Mouse (Mus musculus): ENCODE measurements around the gene Rce1. TPM values are rescaled to one million over a fixed set of nuclear protein-coding genes. Genes with fewer than 3 reads are reported as not detected.
"Not testable (repeated sequence)": the region's sequence is repeated elsewhere in the genome, so short reads cannot be mapped to it uniquely, and the experiment has no call there.

Rce1 gene
- total RNA-seq, 1 experiment from 2014 or later: 27.5 TPM

DNA sequence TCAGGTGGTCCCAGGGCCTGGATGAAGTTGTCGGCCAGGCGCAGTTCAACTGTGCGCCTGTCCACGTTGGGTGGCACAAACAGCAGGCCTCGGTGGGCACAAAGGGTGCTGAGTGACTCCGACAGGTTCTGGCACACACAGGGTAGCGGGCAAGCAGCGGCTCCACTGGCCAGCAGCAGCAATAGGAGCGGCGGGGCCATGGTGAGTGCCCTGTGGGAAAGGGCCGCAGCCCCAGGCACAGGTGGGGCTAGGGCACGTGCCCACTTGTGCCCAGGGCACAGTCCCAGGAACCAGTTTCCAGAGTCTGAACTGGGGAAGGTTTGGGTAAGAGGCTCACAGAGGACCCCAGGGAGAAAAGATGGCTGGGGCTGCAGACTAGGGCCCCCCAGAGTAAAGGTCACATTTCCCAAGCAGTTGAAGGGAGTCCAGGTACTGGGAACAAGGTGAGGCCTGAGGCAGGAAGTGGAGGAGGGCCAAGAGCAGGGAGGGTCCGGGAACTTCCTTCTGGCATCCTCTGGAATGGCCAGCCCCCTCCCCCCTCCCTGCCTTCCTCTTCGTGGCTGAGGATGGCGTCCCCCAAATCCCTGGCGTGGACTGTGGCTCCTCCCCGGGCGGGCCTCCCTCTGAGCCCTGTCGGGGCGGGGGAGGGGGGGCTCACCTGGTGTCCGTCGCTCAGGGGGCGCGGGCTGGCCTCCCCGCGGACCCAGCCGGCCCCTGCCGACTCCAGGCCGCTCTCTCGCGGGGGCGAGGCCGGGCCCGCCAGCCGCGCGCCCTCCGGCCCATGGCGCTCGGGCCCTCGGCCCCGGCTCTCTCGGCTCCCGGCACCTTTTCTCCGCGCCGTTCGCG is 10.9 kb downstream of the Rce1 start:
- no peak for ATAC-seq (replicated peaks; ENCODE audit: low read depth, poor library complexity, severe bottlenecking)

DNA sequence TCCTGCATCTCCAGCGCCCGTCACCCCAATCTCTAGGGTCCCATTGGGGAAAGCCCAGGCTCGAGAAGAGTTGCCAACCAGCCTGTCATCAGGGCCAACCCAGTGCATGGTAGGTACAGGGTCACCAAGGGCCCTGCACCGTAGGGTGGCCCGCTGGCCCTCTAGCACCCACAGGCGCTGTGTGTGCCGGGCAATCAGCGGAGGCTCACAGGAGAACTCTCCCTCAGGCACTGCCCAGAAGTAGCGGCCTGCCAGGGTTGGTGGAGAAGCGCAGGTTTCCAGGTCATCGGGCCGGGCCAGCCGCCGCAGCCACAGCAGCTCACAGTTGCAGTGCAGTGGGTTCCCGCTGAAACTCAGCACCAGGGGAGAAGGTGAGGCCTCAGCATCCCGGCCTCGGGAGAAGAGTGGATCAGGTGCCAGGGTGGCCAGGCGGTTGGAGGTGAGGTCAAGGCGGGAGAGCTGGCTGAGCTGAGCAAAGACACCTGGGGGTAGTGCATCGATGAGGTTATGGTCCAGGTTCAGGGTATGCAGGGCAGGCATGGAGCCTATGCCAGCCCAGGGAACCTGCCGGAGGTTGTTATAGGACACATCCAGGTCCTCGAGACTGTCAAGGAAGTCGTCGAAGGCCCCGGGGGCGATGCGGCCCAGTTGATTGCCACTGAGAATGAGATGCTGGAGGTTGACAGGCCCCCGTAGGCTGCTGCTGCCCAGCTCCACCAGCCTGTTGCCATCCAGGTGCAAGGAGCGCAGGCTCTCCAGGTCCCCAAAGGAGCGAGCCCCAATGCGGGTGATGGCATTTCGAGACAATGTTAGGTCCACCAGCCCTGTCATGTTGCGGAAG is 11.8 kb downstream of the Rce1 start:
- no peak for ATAC-seq (replicated peaks; ENCODE audit: low read depth, poor library complexity, severe bottlenecking)

DNA sequence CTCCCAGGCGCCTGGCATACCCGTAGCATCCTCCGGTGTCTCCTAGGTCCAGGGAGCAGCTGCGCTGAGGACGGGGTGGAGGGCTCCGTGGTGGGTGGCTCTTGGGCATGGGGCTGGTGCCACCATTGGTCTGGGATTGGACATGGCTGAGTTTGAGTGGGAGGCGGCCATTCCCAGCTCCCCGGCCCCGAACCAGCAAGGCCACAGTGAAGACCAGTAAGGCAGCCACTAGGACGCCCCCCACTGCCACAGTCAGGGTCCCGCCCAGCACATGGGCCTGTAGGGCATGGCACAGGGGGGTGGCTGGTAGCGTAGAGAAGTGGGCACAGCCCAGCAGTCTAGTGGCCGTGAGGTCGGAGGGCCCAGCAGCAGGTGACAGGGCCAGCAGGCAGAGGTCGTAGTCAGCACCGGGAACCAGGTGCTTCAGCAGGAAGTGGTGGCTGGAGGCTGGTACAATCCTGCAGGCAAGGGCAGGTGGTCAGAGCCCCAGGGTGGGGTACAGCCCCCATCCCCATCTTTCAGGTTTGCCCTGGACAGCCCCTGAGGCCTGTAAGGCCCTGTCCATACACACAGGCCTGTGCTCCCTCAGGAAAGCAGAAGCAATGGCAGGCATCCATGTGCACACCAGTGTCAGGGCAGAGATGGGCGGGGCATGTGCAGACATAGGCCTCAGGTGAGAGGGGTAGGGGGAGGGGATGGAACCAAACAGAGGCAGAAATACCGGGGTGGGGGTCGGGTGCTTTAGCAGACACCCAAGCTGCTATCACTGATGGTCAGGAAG is 13.1 kb downstream of the Rce1 start:
- no peak for ATAC-seq (replicated peaks; ENCODE audit: low read depth, poor library complexity, severe bottlenecking)

DNA sequence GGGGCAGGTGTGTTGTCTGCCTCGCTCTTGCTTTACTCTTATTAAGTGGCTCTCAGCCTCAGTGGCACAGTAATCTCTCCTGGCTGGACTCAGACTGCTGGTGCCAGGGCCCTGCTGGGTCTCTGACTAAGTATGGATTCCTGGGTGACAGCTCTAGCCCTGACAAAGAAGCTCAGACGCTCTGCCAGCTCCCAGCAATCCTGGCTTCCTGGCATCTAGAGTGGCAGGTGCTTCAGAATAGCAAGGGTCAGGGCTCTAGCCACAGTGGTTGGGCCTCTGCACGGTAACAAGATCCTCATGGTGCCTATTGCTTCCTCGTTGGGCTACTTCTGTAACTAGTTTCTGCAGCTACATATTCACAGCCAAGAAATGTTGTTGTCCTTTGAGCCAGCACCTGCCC is 15.3 kb downstream of the Rce1 start:
- no peak for ATAC-seq (replicated peaks; ENCODE audit: low read depth, poor library complexity, severe bottlenecking)

GRCm38 (mm10) chr19:4608511-4608910 is 16.9 kb downstream of the Rce1 start:
- ATAC-seq (replicated peaks; ENCODE audit: low read depth, poor library complexity, severe bottlenecking): no peak

DNA sequence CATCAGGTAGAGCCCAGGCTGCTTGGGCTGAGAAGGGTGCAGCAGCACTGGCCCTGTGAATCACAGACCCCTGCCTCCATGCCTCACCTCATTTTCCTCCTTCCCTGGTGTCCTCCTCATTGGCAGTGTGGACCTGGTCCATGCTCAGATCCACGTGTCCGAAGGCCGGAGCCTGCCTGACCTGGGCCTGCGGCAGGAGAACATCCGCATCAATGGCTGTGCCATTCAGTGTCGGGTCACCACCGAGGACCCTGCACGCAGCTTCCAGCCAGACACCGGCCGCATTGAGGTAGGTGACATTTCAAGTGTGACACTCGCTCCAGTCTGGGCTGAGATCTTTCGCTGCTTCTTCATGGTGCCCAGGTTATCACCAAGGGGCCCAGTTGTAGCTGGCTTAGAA is 18.0 kb downstream of the Rce1 start:
- ATAC-seq (replicated peaks; ENCODE audit: low read depth, poor library complexity, severe bottlenecking): no peak

- no peak for ATAC-seq (replicated peaks; ENCODE audit: low read depth, poor library complexity, severe bottlenecking)
Measured at GRCm38 (mm10) chr19:4605654-4606053, 19.8 kb downstream of the Rce1 start.

DNA sequence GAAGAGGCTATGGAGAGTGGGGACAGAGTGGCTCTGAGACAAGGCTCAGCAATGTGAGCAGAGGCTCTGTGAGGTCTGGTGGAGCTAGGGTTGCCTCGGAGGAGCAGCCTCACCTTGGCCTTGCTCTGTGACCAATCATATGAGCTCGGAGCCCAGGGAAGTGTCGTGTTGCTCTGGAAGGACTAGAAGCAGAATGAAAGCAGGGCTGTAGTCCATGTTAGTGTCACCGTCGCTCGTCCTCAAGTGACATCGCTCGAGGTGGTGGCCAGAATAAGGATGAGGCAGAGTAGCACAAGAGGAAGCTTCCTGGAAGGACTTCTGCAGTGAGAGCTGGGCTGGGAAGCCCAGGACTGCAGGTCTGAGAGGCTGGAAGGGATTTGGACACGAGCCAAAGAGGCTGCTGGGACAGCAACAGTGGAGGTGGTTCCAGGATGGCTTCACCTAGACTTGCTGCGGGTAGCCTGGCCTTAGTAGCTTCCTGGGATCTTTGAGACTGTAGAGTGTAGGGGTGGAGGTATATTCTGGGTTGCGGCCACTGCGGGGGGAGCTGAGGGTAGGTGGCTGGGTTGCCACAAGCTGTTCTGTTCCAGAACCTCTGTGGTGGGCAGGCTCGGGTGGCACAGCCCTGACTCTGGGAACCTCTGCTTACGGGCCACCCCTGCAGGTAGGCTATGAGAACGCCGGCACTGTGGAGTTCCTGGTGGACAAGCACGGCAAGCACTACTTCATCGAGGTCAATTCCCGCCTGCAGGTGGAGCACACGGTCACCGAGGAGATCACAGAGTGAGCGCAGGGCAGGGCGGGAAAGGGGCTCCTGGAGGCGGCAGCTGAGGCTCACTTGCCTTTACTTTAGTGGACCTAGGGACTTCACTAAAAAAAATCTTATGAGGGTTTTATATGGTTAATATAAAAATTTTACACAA is 21.4 kb downstream of the Rce1 start:
- peak; percentile 92 for ATAC-seq (replicated peaks; ENCODE audit: low read depth, poor library complexity, severe bottlenecking)

- no peak for ATAC-seq (replicated peaks; ENCODE audit: low read depth, poor library complexity, severe bottlenecking)
Measured at GRCm38 (mm10) chr19:4602459-4602858, 23.0 kb downstream of the Rce1 start.

- no peak for ATAC-seq (replicated peaks; ENCODE audit: low read depth, poor library complexity, severe bottlenecking)
Measured at GRCm38 (mm10) chr19:4596071-4596470, 29.4 kb downstream of the Rce1 start.

DNA sequence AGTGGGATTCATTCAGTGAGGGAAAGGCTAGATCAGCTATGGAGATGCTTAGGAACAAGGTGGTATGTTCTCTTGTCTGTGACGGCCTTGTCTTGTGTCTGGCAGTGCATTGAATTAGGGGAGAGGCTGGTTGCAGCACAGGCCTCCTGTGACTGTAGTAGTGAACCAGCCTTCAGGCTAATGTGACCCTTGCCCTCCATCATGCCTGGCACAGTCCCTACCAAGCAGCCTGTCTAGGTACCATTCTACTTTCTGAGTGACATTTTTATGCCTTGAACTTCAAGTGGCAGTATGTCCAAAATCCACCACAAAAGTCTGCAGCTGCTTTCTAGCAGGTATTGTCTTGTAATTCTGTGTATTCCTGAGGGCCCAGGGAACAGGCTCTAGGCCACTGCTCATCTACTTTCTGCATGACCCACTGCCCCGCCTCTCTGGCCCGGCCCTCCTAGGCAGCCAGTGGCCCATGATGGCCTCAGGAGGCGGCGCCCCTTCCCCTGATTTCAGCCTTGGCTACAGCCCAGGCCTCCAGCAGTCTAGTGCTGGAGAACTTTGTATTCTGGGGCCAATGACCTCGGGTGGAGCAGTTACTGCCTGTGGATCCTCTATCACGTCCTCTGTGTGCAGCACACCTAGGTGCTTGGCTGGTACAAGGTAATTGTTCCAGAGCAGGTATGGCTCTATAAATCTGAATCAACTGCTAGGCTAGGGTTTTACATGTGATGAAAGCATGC is 31.5 kb downstream of the Rce1 start:
- ATAC-seq (replicated peaks; ENCODE audit: low read depth, poor library complexity, severe bottlenecking): no peak

GRCm38 (mm10) chr19:4590025-4590424 is 35.4 kb downstream of the Rce1 start:
- no peak for ATAC-seq (replicated peaks; ENCODE audit: low read depth, poor library complexity, severe bottlenecking)

- ATAC-seq (replicated peaks; ENCODE audit: low read depth, poor library complexity, severe bottlenecking): no peak
Measured at GRCm38 (mm10) chr19:4589081-4589480, 36.4 kb downstream of the Rce1 start.

GRCm38 (mm10) chr19:4588430-4588829 is 37.0 kb downstream of the Rce1 start:
- no peak for ATAC-seq (replicated peaks; ENCODE audit: low read depth, poor library complexity, severe bottlenecking)

DNA sequence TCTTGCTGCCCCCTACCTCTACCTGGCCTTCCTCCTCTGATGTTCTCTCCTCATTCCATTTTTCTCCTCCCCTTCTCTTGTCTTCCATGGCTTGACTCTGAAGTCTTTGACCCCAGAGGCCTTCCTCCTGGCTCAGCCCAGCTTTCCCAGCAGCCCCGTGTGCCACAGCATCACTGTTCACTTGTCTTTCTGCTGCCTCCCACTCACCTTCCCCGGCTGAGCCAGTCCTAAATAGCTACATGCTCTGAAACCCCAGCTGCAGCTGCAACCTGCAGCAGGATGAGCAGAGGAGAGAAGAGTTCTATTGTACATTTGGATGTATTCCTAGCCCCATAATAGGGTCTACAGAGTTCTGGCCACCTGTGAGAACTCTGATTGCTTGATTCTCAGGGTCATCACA is 38.0 kb downstream of the Rce1 start:
- ATAC-seq (replicated peaks; ENCODE audit: low read depth, poor library complexity, severe bottlenecking): no peak

DNA sequence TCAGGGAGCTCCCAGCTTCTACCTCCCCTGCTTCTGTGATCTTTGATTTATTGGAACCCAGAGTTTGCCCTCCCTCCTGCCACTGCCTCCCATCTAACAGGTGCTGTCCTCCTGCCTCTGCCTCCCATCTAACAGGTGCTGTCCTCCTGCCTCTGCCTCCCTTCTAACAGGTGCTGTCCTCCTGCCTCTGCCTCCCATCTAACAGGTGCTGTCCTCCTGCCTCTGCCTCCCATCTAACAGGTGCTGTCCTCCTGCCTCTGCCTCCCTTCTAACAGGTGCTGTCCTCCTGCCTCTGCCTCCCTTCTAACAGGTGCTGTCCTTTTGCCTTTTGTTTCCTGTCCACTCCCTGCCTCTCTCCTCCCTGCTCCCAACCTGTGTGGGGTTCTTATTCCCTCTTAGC is 38.7 kb downstream of the Rce1 start:
- ATAC-seq (replicated peaks; ENCODE audit: low read depth, poor library complexity, severe bottlenecking): not testable (repeated sequence)

DNA sequence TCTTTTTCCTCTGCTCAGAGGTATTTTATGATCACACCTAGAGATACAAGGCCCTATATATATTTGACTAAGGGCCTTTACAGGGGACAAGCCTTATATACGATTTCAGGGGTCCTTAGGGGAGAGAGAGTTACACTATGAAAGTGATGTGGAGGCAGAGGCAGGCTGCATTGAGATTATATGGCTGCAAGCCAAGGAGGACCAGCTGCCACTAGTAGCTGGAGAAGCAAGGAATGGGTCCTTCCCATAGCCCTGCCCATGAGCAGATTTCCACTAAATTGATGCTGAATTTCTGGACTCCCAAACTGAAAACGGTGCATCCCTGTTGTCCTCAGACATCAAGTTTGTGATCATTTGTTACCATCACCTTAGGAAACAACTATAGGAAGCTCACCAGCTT is 41.6 kb downstream of the Rce1 start:
- ATAC-seq (replicated peaks; ENCODE audit: low read depth, poor library complexity, severe bottlenecking): no peak

GRCm38 (mm10) chr19:4579296-4579695 is 46.1 kb downstream of the Rce1 start:
- no peak for ATAC-seq (replicated peaks; ENCODE audit: low read depth, poor library complexity, severe bottlenecking)

DNA sequence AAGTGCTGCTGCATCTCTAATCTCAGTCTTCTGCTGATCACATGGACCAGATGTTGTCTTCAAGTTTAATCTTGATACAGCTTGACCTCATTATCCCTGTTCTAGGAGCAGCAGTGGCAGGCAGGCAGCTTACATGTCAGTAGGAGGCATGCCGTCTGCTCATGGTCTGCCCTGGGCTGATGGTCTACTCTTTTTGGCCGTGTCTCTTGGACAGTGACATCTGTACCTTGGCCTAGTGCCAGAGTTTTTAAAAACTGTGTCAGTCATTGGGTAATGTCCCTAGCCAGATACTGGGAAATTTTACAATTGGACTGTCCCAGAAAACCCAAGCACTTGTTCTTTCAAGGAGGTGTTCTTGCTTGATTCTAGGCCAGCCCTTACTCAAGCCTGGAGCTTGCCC is 46.6 kb downstream of the Rce1 start:
- no peak for ATAC-seq (replicated peaks; ENCODE audit: low read depth, poor library complexity, severe bottlenecking)
